Mouse (Mus musculus): Measurements from ENCODE around the gene Tekt3.

The Tekt3 gene

DNA sequence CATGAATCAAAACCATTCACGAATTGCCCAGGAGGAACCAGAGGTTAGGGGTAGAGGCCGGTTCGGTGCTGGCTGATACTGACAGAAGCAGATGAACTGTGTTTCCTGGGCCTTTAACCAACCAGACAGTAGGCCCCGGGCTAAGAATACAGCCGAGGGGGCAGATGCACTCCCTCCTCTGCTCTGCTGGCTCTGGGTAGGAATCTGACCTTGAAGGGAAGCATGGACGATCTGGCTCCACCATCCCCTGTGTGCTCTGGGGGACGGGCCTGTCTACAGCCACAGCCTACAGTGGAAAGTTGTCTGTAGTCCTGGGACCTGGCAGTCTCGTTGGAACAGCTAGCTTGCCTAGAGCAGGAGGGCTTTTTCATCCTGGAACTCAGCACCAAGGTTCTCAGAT is 82.0 kb downstream of the Tekt3 start:
- no peak for DNase-seq (ENCODE audit: low read depth, low spot score)
